Mouse (Mus musculus): Measurements from ENCODE around the gene Usp17le. TPM values are rescaled to one million over a fixed set of nuclear protein-coding genes. Genes with fewer than 3 reads are reported as not detected.

The Usp17le gene
- polyA plus RNA-seq (2015; fragmentation: Nextera tagmentation; extraction: Ambion mirVana), result not detected in 2 replicates

DNA sequence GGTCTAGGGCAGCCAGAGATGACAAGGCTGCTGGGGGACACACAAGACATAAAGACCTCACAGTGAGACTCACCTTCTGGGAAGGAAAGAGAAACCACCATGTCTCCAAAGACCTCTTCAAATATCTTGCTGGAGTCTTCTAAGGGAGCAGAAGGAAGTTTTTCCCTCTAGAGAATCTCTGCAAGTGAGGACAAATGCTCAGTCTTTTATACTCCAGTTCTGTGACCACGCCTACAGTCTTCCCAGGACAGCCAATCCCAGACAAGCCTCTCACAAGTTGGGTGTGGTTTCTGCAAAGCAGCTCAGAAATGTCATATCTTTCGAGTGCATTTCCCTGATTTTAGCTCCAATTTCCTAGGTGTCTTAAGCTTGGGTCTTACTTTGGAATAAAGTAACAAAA lies at the start of gene Usp17le:
Usp17le (minus strand) TSS at position 101 of the 400 bp plus-strand sequence.

Other genes starting within 250 kb of the Usp17le start
- not detected in 2 replicates for gene Olfr651, start 227.3 kb downstream of the Usp17le start, polyA plus RNA-seq (2015; fragmentation: Nextera tagmentation; extraction: Ambion mirVana)
- not detected in 2 replicates for gene Olfr652, start 216.6 kb downstream of the Usp17le start, polyA plus RNA-seq (2015; fragmentation: Nextera tagmentation; extraction: Ambion mirVana)
- not detected in 2 replicates for gene Olfr653, start 200.2 kb downstream of the Usp17le start, polyA plus RNA-seq (2015; fragmentation: Nextera tagmentation; extraction: Ambion mirVana)
- gene Olfr654, start 190.4 kb downstream of the Usp17le start, polyA plus RNA-seq (2015; fragmentation: Nextera tagmentation; extraction: Ambion mirVana), result not detected in 2 replicates
- gene Olfr655, start 175.7 kb downstream of the Usp17le start, polyA plus RNA-seq (2015; fragmentation: Nextera tagmentation; extraction: Ambion mirVana), result not detected in 2 replicates
- gene Olfr656, start 163.5 kb downstream of the Usp17le start, polyA plus RNA-seq (2015; fragmentation: Nextera tagmentation; extraction: Ambion mirVana), result not detected in 2 replicates
- gene Olfr657, start 152.7 kb downstream of the Usp17le start, polyA plus RNA-seq (2015; fragmentation: Nextera tagmentation; extraction: Ambion mirVana), result not detected in 2 replicates
- gene Olfr658, start 130.2 kb downstream of the Usp17le start, polyA plus RNA-seq (2015; fragmentation: Nextera tagmentation; extraction: Ambion mirVana), result not detected in 2 replicates
- not detected in 2 replicates for gene Olfr659, start 110.7 kb downstream of the Usp17le start, polyA plus RNA-seq (2015; fragmentation: Nextera tagmentation; extraction: Ambion mirVana)
- not detected in 2 replicates for gene Olfr661, start 91.0 kb downstream of the Usp17le start, polyA plus RNA-seq (2015; fragmentation: Nextera tagmentation; extraction: Ambion mirVana)
- not detected in 2 replicates for gene Usp17lb, start 65.1 kb upstream of the Usp17le start, polyA plus RNA-seq (2015; fragmentation: Nextera tagmentation; extraction: Ambion mirVana)
- not detected in 2 replicates for gene Usp17la, start 79.5 kb upstream of the Usp17le start, polyA plus RNA-seq (2015; fragmentation: Nextera tagmentation; extraction: Ambion mirVana)
- gene Olfr665, start 100.6 kb upstream of the Usp17le start, polyA plus RNA-seq (2015; fragmentation: Nextera tagmentation; extraction: Ambion mirVana), result not detected in 2 replicates
- not detected in 2 replicates for gene Olfr666, start 118.5 kb upstream of the Usp17le start, polyA plus RNA-seq (2015; fragmentation: Nextera tagmentation; extraction: Ambion mirVana)
- not detected in 2 replicates for gene Olfr667, start 144.0 kb upstream of the Usp17le start, polyA plus RNA-seq (2015; fragmentation: Nextera tagmentation; extraction: Ambion mirVana)
- gene Olfr668, start 150.6 kb upstream of the Usp17le start, polyA plus RNA-seq (2015; fragmentation: Nextera tagmentation; extraction: Ambion mirVana), result not detected in 2 replicates
- gene Olfr669, start 156.8 kb upstream of the Usp17le start, polyA plus RNA-seq (2015; fragmentation: Nextera tagmentation; extraction: Ambion mirVana), result not detected in 2 replicates
- gene Olfr670, start 185.2 kb upstream of the Usp17le start, polyA plus RNA-seq (2015; fragmentation: Nextera tagmentation; extraction: Ambion mirVana), result not detected in 2 replicates
- not detected in 2 replicates for gene Olfr671, start 201.7 kb upstream of the Usp17le start, polyA plus RNA-seq (2015; fragmentation: Nextera tagmentation; extraction: Ambion mirVana)
- not detected in 2 replicates for gene Olfr672, start 224.6 kb upstream of the Usp17le start, polyA plus RNA-seq (2015; fragmentation: Nextera tagmentation; extraction: Ambion mirVana)